Mouse (Mus musculus): ENCODE measurements around the gene Plekha5.
"Not testable (repeated sequence)": the region's sequence is repeated elsewhere in the genome, so short reads cannot be mapped to it uniquely, and the experiment has no call there.

The Plekha5 gene

GRCm38 (mm10) chr6:140576961-140577821 lies 153.3 kb downstream of the Plekha5 start:
- ATAC-seq (ENCODE audit: low TSS enrichment) = 0 out of 2 replicates have a peak, but pooled peaks have one; percentile 10

GRCm38 (mm10) chr6:140577822-140578170 lies 153.9 kb downstream of the Plekha5 start:
- ATAC-seq (ENCODE audit: low TSS enrichment) = no peak

GRCm38 (mm10) chr6:140578985-140579384 lies 155.1 kb downstream of the Plekha5 start:
- ATAC-seq (ENCODE audit: low TSS enrichment) = not testable (repeated sequence)

- no peak for ATAC-seq (ENCODE audit: low TSS enrichment)
Measured at GRCm38 (mm10) chr6:140580170-140580569, 156.3 kb downstream of the Plekha5 start.

GRCm38 (mm10) chr6:140586714-140587259 lies 162.9 kb downstream of the Plekha5 start:
- peak; percentile 41; the same call in 1 of the 2 replicates for ATAC-seq (ENCODE audit: low TSS enrichment)

- no peak for ATAC-seq (ENCODE audit: low TSS enrichment)
Measured at GRCm38 (mm10) chr6:140591331-140591730, 167.5 kb downstream of the Plekha5 start.

GRCm38 (mm10) chr6:140592713-140593112 lies 168.9 kb downstream of the Plekha5 start:
- no peak; the same call in 1 of the 2 replicates for ATAC-seq (ENCODE audit: low TSS enrichment)

GRCm38 (mm10) chr6:140593420-140594170 lies 169.7 kb downstream of the Plekha5 start:
- peak; percentile 58 for ATAC-seq (ENCODE audit: low TSS enrichment)

- not testable (repeated sequence) for ATAC-seq (ENCODE audit: low TSS enrichment)
Measured at GRCm38 (mm10) chr6:140595551-140595950, 171.7 kb downstream of the Plekha5 start.

- no peak for ATAC-seq (ENCODE audit: low TSS enrichment)
Measured at GRCm38 (mm10) chr6:140597381-140598329, 173.8 kb downstream of the Plekha5 start.

- ATAC-seq (ENCODE audit: low TSS enrichment) = no peak
Measured at GRCm38 (mm10) chr6:140598516-140598915, 174.7 kb downstream of the Plekha5 start.

- ATAC-seq (ENCODE audit: low TSS enrichment) = no peak
Measured at GRCm38 (mm10) chr6:140599337-140599736, 175.5 kb downstream of the Plekha5 start.

- not testable (repeated sequence) for ATAC-seq (ENCODE audit: low TSS enrichment)
Measured at GRCm38 (mm10) chr6:140600671-140601070, 176.8 kb downstream of the Plekha5 start.

GRCm38 (mm10) chr6:140601175-140601574 lies 177.3 kb downstream of the Plekha5 start:
- ATAC-seq (ENCODE audit: low TSS enrichment) = no peak

- ATAC-seq (ENCODE audit: low TSS enrichment) = no peak
Measured at GRCm38 (mm10) chr6:140603228-140603944, 179.5 kb downstream of the Plekha5 start.

GRCm38 (mm10) chr6:140605173-140605572 lies 181.3 kb downstream of the Plekha5 start:
- ATAC-seq (ENCODE audit: low TSS enrichment) = not testable (repeated sequence)

GRCm38 (mm10) chr6:140605732-140606131 lies 181.9 kb downstream of the Plekha5 start:
- ATAC-seq (ENCODE audit: low TSS enrichment) = no peak

GRCm38 (mm10) chr6:140606534-140606933 lies 182.7 kb downstream of the Plekha5 start:
- no peak for ATAC-seq (ENCODE audit: low TSS enrichment)

GRCm38 (mm10) chr6:140608666-140609065 lies 184.8 kb downstream of the Plekha5 start:
- no peak for ATAC-seq (ENCODE audit: low TSS enrichment)

- peak; percentile 58; the same call in 1 of the 2 replicates for ATAC-seq (ENCODE audit: low TSS enrichment)
Measured at GRCm38 (mm10) chr6:140609533-140609932, 185.7 kb downstream of the Plekha5 start.

All from frontal cortex, adult (tissue).